Mouse (Mus musculus): ENCODE results near the gene Mbip. TPM values are rescaled to one million over a fixed set of nuclear protein-coding genes. Genes with fewer than 3 reads are reported as not detected.

The Mbip gene
- polyA plus RNA-seq (2012; ENCODE audit: low replicate concordance): 2.8 and 14.2 TPM in 2 replicates

DNA sequence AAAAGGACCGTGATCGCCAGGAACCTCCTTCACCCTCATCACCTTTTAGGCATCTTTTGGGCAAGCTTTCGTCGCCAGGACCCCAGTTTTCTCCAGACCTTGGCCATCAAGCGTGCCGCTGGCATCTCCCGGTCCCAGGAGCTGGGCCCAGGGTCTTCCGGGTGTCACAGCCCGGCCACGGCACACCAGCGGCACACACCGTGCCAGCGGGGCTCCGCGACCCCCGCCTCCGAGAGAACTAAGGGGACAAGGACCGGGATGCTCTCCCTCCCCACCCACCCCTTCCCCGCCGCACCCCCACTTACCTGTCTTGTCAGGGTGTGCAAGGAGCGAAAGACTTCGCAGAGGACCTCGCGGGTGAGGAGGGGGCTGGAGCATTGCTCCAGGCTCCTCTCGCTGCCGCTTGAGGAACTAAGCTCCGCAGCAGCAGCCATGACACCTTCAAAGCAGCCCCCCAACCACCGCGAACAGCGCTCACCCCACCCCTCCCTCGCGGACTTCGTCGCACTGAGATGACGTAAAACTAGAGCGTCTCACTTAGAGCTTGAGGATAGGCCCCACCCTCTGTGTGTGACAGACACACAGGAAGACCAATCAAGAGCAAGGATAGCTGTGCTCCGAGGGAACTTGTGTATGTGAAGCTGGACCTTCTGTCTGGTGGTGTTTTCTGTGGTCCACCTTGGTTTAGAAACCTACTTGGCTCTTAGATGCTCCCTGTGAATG, at the start of gene Mbip:
TSS of gene Mbip (minus strand) at position 528 of the 723 bp plus-strand sequence.

Other genes starting within 250 kb of the Mbip start
- not detected in 2 replicates for gene Nkx2-1, start 191.0 kb upstream of the Mbip start, polyA plus RNA-seq (2012; ENCODE audit: low replicate concordance)